Mouse (Mus musculus) hindbrain, embryonic 16.5 days (tissue): Measurements from ENCODE around the gene Gpn2. TPM values are rescaled to one million over a fixed set of nuclear protein-coding genes. Genes with fewer than 3 reads are reported as not detected.

Experiments used
- ATAC-seq: fragments of 200-750 bp; cut with Nextera tagmentation; 2 replicates; pipeline ENCODE4 v1.8.0; 2017; ENCODE audit warnings: moderate TSS enrichment, moderate library complexity
- H3K27ac ChIP-seq: fragments of 300-500 bp; sonication (generic); 2 replicates; pipeline ENCODE4 v1.5.1; 2014; ENCODE audit warnings: low read depth, mild to moderate bottlenecking, control low read depth, low read length, moderate library complexity
- H3K27me3 ChIP-seq: fragments of 300-500 bp; sonication (generic); replicated peaks from 2 replicates; pipeline ENCODE4 v1.6.1; 2014; ENCODE audit warnings: low read length; ENCODE audit not compliant: control insufficient read depth, insufficient read depth
- H3K36me3 ChIP-seq: fragments of 300-500 bp; sonication (generic); 2 replicates; pipeline ENCODE4 v1.6.1; 2014; ENCODE audit warnings: mild to moderate bottlenecking, low read length, moderate library complexity, mixed read lengths; ENCODE audit not compliant: control insufficient read depth, insufficient read depth
- H3K4me1 ChIP-seq: fragments of 300-500 bp; sonication (generic); 2 replicates; pipeline ENCODE4 v1.6.1; 2014; ENCODE audit warnings: low read depth, low read length; ENCODE audit not compliant: control insufficient read depth, insufficient read depth
- H3K4me2 ChIP-seq: fragments of 300-500 bp; sonication (generic); 2 replicates; pipeline ENCODE4 v1.6.1; 2014; ENCODE audit warnings: mild to moderate bottlenecking, low read length, control low read depth, moderate library complexity
- H3K4me3 ChIP-seq: fragments of 300-500 bp; sonication (generic); 2 replicates; pipeline ENCODE4 v1.5.1; 2014; ENCODE audit warnings: mild to moderate bottlenecking, low read length, control low read depth, moderate library complexity
- H3K9ac ChIP-seq: fragments of 300-500 bp; sonication (generic); 2 replicates; pipeline ENCODE4 v1.6.1; 2014; ENCODE audit warnings: low read depth, mild to moderate bottlenecking, control low read depth, low read length, moderate library complexity
- H3K9me3 ChIP-seq: fragments of 300-500 bp; sonication (generic); 2 replicates; pipeline ENCODE4 v1.6.1; 2014; ENCODE audit warnings: mild to moderate bottlenecking, low read length, moderate library complexity; ENCODE audit not compliant: control insufficient read depth
- whole genome bisulfite sequencing: fragments of 180-500 bp; shearing (Covaris S2); extraction: QIAGEN DNeasy Blood & Tissue Kit; methylation state at CpG from one replicate; pipeline ENCODE4 v1.1.7; 2014; 5-methylcytosine and 5-hydroxymethylcytosine counted together
- polyA plus RNA-seq: library from polyadenylated mRNA; unstranded; fragments of >200 nt; fragmentation: Nextera tagmentation; extraction: Ambion mirVana; gene quantifications from 2 replicates; pipeline ENCODE4 v1.2.1, GENCODE M21; 2015

Gene Gpn2
- polyA plus RNA-seq, 1 experiment from 2014 or later = 16.9 TPM

- Histone ChIP-seq H3K27me3 (peaks cover 40% of the 10 kb centered on the region), H3K4me2 (no peak within 1 kb of the TSS), H3K36me3 (peaks cover 3% of the 10 kb centered on the region; the same call in 1 of the 2 replicates), H3K9ac (no peak within 1 kb of the TSS), H3K9me3 (no peaks in the 10 kb centered on the region), H3K4me3 (peak within 1 kb of the TSS; percentile 5; the same call in 1 of the 2 replicates), H3K27ac (no peak within 1 kb of the TSS), H3K4me1 (peaks cover 11% of the 10 kb centered on the region; the same call in 1 of the 2 replicates)
- 3% methylated on average over 16 of the region's 16 CpGs for WGBS
- no peak for ATAC-seq
Measured at GRCm38 (mm10) chr4:133601721-133602218, 17.6 kb downstream of the Gpn2 start, which contains the start of gene Sfn. Sfn (minus strand) TSS chr4:133602168.

GRCm38 (mm10) chr4:133603056-133603455 is 18.9 kb downstream of the Gpn2 start:
- WGBS = 90% methylated on average over 5 of the region's 5 CpGs
- Histone ChIP-seq H3K9me3 (no peaks in the 10 kb centered on the region), H3K9ac (no peak overlapping the region), H3K4me3 (no peak overlapping the region), H3K4me1 (peaks cover 11% of the 10 kb centered on the region; the same call in 1 of the 2 replicates), H3K27ac (no peak overlapping the region), H3K36me3 (peaks cover 3% of the 10 kb centered on the region; the same call in 1 of the 2 replicates), H3K27me3 (peaks cover 36% of the 10 kb centered on the region), H3K4me2 (no peak overlapping the region)
- no peak for ATAC-seq

GRCm38 (mm10) chr4:133604175-133604574 is 20.0 kb downstream of the Gpn2 start:
- H3K4me3 ChIP-seq = no peak overlapping the region
- H3K36me3 ChIP-seq = peaks cover 3% of the 10 kb centered on the region; the same call in 1 of the 2 replicates
- no peak overlapping the region for H3K9ac ChIP-seq
- H3K9me3 ChIP-seq = no peaks in the 10 kb centered on the region
- 92% methylated on average over 7 of the region's 7 CpGs for WGBS
- H3K4me2 ChIP-seq = no peak overlapping the region
- peaks cover 11% of the 10 kb centered on the region; the same call in 1 of the 2 replicates for H3K4me1 ChIP-seq
- H3K27ac ChIP-seq = no peak overlapping the region
- peaks cover 27% of the 10 kb centered on the region for H3K27me3 ChIP-seq
- no peak for ATAC-seq

- Histone ChIP-seq H3K4me1 (peaks cover 5% of the 10 kb centered on the region; the same call in 1 of the 2 replicates), H3K27me3 (peaks cover 23% of the 10 kb centered on the region), H3K4me2 (no peak overlapping the region), H3K4me3 (no peak overlapping the region), H3K9ac (no peak overlapping the region), H3K27ac (no peak overlapping the region), H3K9me3 (no peaks in the 10 kb centered on the region), H3K36me3 (peaks cover 3% of the 10 kb centered on the region; the same call in 1 of the 2 replicates)
- 65% methylated on average over 6 of the region's 6 CpGs for WGBS
- no peak for ATAC-seq
Measured at GRCm38 (mm10) chr4:133604856-133605255, 20.7 kb downstream of the Gpn2 start.

- Histone ChIP-seq H3K36me3 (peaks cover 3% of the 10 kb centered on the region; the same call in 1 of the 2 replicates), H3K27me3 (peaks cover 18% of the 10 kb centered on the region), H3K9me3 (no peaks in the 10 kb centered on the region), H3K9ac (no peak overlapping the region), H3K4me2 (no peak overlapping the region), H3K4me1 (peaks cover 2% of the 10 kb centered on the region; the same call in 1 of the 2 replicates), H3K27ac (no peak overlapping the region), H3K4me3 (no peak overlapping the region)
- no peak for ATAC-seq
- WGBS = 61% methylated on average over 9 of the region's 9 CpGs
Measured at GRCm38 (mm10) chr4:133605330-133605729, 21.2 kb downstream of the Gpn2 start.

- no peaks in the 10 kb centered on the region for H3K4me1 ChIP-seq
- peaks cover 8% of the 10 kb centered on the region for H3K36me3 ChIP-seq
- H3K27me3 ChIP-seq = peaks cover 8% of the 10 kb centered on the region
- no peak for ATAC-seq
- 76% methylated on average over 10 of the region's 10 CpGs for WGBS
- no peak overlapping the region for H3K4me3 ChIP-seq
- no peak overlapping the region for H3K27ac ChIP-seq
- H3K9ac ChIP-seq = no peak overlapping the region
- no peaks in the 10 kb centered on the region for H3K9me3 ChIP-seq
- no peak overlapping the region for H3K4me2 ChIP-seq
Measured at GRCm38 (mm10) chr4:133607284-133607683, 23.1 kb downstream of the Gpn2 start.

GRCm38 (mm10) chr4:133609719-133610118 is 25.6 kb downstream of the Gpn2 start:
- WGBS = 14% methylated on average over 6 of the region's 6 CpGs
- ATAC-seq = peak; percentile 48; the same call in 1 of the 2 replicates

GRCm38 (mm10) chr4:133611815-133612214 is 27.7 kb downstream of the Gpn2 start:
- no peak overlapping the region for H3K4me3 ChIP-seq
- WGBS = 99% methylated on average over 5 of the region's 5 CpGs
- H3K36me3 ChIP-seq = peaks cover 15% of the 10 kb centered on the region
- H3K27ac ChIP-seq = no peak overlapping the region
- no peaks in the 10 kb centered on the region for H3K27me3 ChIP-seq
- no peak overlapping the region for H3K9ac ChIP-seq
- ATAC-seq = no peak
- no peaks in the 10 kb centered on the region for H3K4me1 ChIP-seq
- no peak overlapping the region for H3K4me2 ChIP-seq
- H3K9me3 ChIP-seq = no peaks in the 10 kb centered on the region

More at GRCm38 (mm10) chr4:133609719-133610118, 25.6 kb downstream of the Gpn2 start:
- H3K27me3 ChIP-seq = no peaks in the 10 kb centered on the region
- peaks cover 17% of the 10 kb centered on the region for H3K36me3 ChIP-seq
- no peaks in the 10 kb centered on the region for H3K9me3 ChIP-seq
- no peak overlapping the region for H3K27ac ChIP-seq
- no peak overlapping the region for H3K4me3 ChIP-seq
- H3K4me1 ChIP-seq = no peaks in the 10 kb centered on the region
- no peak overlapping the region for H3K9ac ChIP-seq
- no peak overlapping the region for H3K4me2 ChIP-seq

GRCm38 (mm10) chr4:133612416-133612815 is 28.3 kb downstream of the Gpn2 start:
- Histone ChIP-seq H3K27me3 (no peaks in the 10 kb centered on the region), H3K4me2 (no peak overlapping the region), H3K9ac (no peak overlapping the region), H3K27ac (no peak overlapping the region), H3K4me1 (no peaks in the 10 kb centered on the region), H3K36me3 (peaks cover 15% of the 10 kb centered on the region), H3K4me3 (no peak overlapping the region), H3K9me3 (no peaks in the 10 kb centered on the region)
- 97% methylated on average over 7 of the region's 7 CpGs for WGBS
- ATAC-seq = no peak
